Mouse (Mus musculus) liver, embryonic 16.5 days (tissue): ENCODE data around the gene Sync. TPM values are rescaled to one million over a fixed set of nuclear protein-coding genes. Genes with fewer than 3 reads are reported as not detected.

Experiments
- ATAC-seq: fragments of 200-750 bp; cut with Nextera tagmentation; 2 replicates; pipeline ENCODE4 v1.8.0; 2017; ENCODE audit warnings: low read depth, mild to moderate bottlenecking, moderate number of reproducible peaks, moderate library complexity
- H3K27ac ChIP-seq: fragments of 300-500 bp; sonication (generic); 2 replicates; pipeline ENCODE4 v1.5.1; 2014; ENCODE audit warnings: mild to moderate bottlenecking, low read length
- H3K27me3 ChIP-seq: fragments of 300-500 bp; sonication (generic); 2 replicates; pipeline ENCODE4 v1.6.1; 2014; ENCODE audit warnings: low read depth, low read length, mixed read lengths; ENCODE audit not compliant: control insufficient read depth, insufficient read depth
- H3K36me3 ChIP-seq: fragments of 300-500 bp; sonication (generic); 2 replicates; pipeline ENCODE4 v1.6.1; 2014; ENCODE audit warnings: mild to moderate bottlenecking; ENCODE audit not compliant: control insufficient read depth, insufficient read depth
- H3K4me1 ChIP-seq: fragments of 300-500 bp; sonication (generic); 2 replicates; pipeline ENCODE4 v1.6.1; 2014; ENCODE audit warnings: low read depth, low read length, mixed read lengths; ENCODE audit not compliant: control insufficient read depth
- H3K4me2 ChIP-seq: fragments of 300-500 bp; sonication (generic); 2 replicates; pipeline ENCODE4 v1.6.1; 2014; ENCODE audit warnings: low read depth, low read length, mixed read lengths
- H3K4me3 ChIP-seq: fragments of 300-500 bp; sonication (generic); 2 replicates; pipeline ENCODE4 v1.5.1; 2014; ENCODE audit warnings: low read depth, mild to moderate bottlenecking, low read length
- H3K9ac ChIP-seq: fragments of 300-500 bp; sonication (generic); 2 replicates; pipeline ENCODE4 v1.6.1; 2014; ENCODE audit warnings: low read depth, low read length
- H3K9me3 ChIP-seq: fragments of 300-500 bp; sonication (generic); replicated peaks from 2 replicates; pipeline ENCODE4 v1.6.1; 2016; ENCODE audit warnings: low read length; ENCODE audit not compliant: control insufficient read depth
- WGBS: fragments of 180-500 bp; shearing (Covaris S2); extraction: QIAGEN DNeasy Blood & Tissue Kit; methylation state at CpG from one replicate; pipeline ENCODE4 v1.1.7; 2014; ENCODE audit not compliant: insufficient replicate concordance; 5-methylcytosine and 5-hydroxymethylcytosine counted together
- polyA plus RNA-seq: library from polyadenylated mRNA; unstranded; fragments of >200 nt; fragmentation: Nextera tagmentation; extraction: Ambion mirVana; gene quantifications from 2 replicates; pipeline ENCODE4 v1.2.1, GENCODE M21; 2015

Sync gene
- polyA plus RNA-seq, 1 experiment from 2014 or later, result 0.33 TPM

DNA sequence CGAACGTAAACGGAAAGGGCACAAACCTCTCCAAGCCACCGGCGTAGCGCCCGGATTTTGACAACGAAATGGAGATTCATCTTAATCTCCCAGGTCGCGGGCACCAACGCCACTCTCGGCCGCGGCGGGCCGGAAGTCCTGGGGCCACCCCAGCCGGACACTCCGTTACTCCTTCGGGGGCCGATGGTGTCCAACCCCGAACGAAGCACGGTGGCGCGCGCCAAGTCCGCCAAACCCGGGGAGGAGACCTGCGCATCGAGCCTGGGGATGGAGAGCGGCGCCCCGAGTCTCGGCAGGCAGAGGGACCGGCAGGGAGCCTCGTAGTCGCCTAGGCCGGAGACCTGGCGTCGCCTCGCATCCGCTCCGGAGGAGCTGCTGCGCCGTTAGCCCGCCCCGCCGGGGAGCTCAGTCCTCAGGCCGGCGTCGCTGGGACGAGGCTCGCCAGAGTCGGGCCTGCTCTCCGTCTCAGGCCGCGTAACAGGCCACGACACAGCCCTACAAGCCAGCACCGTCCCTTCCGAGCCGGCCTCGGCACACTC lies 47.3 kb downstream of the Sync start:
- Histone ChIP-seq H3K4me2 (peak overlapping the region; percentile 95), H3K9ac (peak overlapping the region; percentile 95), H3K4me3 (peak overlapping the region; percentile 92), H3K4me1 (peaks cover 52% of the 10 kb centered on the region), H3K9me3 (no peaks in the 10 kb centered on the region), H3K36me3 (no peaks in the 10 kb centered on the region; the same call in 1 of the 2 replicates), H3K27ac (peak overlapping the region; percentile 93), H3K27me3 (no peaks in the 10 kb centered on the region)
- peak; percentile 45 for ATAC-seq
- WGBS, result under 1% methylated on average over 62 of the region's 62 CpGs

- Histone ChIP-seq H3K4me1 (peaks cover 58% of the 10 kb centered on the region), H3K4me3 (peak within 1 kb of the TSS; percentile 92), H3K9me3 (no peaks in the 10 kb centered on the region), H3K4me2 (peak within 1 kb of the TSS; percentile 95), H3K9ac (peak within 1 kb of the TSS; percentile 95), H3K27ac (peak within 1 kb of the TSS; percentile 99), H3K36me3 (no peaks in the 10 kb centered on the region; the same call in 1 of the 2 replicates), H3K27me3 (no peaks in the 10 kb centered on the region)
- ATAC-seq, result peak; percentile 88
- under 1% methylated on average over 73 of the region's 73 CpGs for WGBS
Observed at GRCm38 (mm10) chr4:129335216-129336074, 48.0 kb downstream of the Sync start, which contains the start of the genes Rbbp4 and Zbtb8os. Gene Rbbp4 (minus strand): TSS chr4:129335370. Gene Zbtb8os (plus strand): TSS chr4:129335695.

DNA sequence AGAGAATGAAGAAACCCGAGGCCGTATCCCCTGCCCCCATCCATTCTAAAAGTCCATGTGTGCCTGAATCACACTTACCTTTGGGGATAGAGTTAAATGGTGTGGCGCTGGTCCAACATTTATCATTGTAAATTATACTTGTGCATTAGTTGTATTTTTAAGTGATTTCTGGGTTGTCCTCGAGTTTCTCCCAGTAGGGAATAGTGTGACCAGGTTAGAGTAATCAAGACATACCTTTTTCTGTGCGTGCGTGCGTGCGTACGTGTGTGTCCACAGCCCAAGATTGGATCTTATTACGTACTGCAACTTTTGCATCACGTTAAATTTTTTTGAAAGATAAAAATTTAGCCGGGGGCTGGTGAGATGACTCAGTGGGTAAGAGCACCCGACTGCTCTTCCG lies 48.9 kb downstream of the Sync start:
- Histone ChIP-seq H3K36me3 (no peaks in the 10 kb centered on the region; the same call in 1 of the 2 replicates), H3K4me2 (peak overlapping the region; percentile 95), H3K9ac (peak overlapping the region; percentile 87), H3K4me3 (peak overlapping the region; percentile 92), H3K4me1 (peaks cover 59% of the 10 kb centered on the region), H3K9me3 (no peaks in the 10 kb centered on the region), H3K27me3 (no peaks in the 10 kb centered on the region), H3K27ac (peak overlapping the region; percentile 99)
- 41% methylated on average over 14 of the region's 14 CpGs for WGBS
- no peak for ATAC-seq

DNA sequence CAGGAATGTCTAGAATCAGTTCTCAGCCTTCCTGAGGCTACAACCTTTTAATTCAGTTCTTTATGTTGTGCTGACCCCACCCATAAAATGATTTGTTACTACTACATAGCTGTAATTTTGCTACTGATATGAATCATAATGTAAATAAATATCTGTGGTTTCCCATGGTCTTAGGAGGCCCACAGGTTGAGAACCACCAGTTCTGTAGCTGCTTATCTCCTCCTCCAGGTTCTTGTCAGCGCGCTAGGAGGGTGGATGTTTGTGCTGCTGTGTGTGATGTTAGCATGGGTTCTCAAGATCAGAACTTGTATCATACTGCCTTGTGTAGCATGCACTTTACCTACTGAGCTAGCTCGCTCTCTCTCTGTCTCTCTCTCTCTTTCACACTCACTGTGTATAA lies 52.3 kb downstream of the Sync start:
- Histone ChIP-seq H3K4me3 (no peak overlapping the region), H3K9ac (no peak overlapping the region)

DNA sequence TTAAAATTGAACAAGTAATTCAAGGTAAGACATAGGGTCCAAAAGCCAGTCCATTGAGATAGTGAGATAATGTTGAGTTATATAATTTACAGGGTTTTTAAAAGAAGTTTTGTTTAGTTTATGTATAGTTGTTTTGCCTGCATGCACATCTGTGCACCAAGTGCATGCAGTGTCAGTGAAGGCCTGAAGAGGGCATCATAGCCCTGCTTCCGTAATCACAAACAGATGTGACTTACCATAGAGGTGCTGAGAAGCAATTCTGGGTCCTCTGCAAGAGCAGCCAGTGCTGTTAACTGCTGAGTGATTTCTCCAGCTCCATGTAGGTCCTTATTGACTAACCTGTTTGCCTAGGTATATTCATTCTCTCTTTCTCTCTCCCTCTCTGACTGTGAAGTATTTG lies 54.5 kb downstream of the Sync start:
- Histone ChIP-seq H3K36me3 (peaks cover 13% of the 10 kb centered on the region), H3K27me3 (no peaks in the 10 kb centered on the region), H3K27ac (no peak overlapping the region), H3K9ac (no peak overlapping the region), H3K9me3 (0 out of 2 replicates have a peak, but pooled peaks cover 2% of the 10 kb centered on the region), H3K4me3 (no peak overlapping the region), H3K4me1 (peaks cover 34% of the 10 kb centered on the region), H3K4me2 (no peak overlapping the region)
- ATAC-seq, result no peak
- WGBS, result 92% methylated on average over 1 of the region's 1 CpGs

More for the DNA sequence above, 52.3 kb downstream of the Sync start:
- Histone ChIP-seq H3K4me2 (peak overlapping the region; percentile 12), H3K27me3 (no peaks in the 10 kb centered on the region), H3K4me1 (peaks cover 37% of the 10 kb centered on the region), H3K27ac (peak overlapping the region; percentile 80), H3K36me3 (peaks cover 13% of the 10 kb centered on the region), H3K9me3 (0 out of 2 replicates have a peak, but pooled peaks cover 2% of the 10 kb centered on the region)
- peak; percentile 63 for ATAC-seq
- WGBS, result 30% methylated on average over 3 of the region's 3 CpGs

- Histone ChIP-seq H3K9ac (no peak overlapping the region), H3K4me1 (peaks cover 26% of the 10 kb centered on the region), H3K4me2 (no peak overlapping the region), H3K27me3 (no peaks in the 10 kb centered on the region), H3K9me3 (0 out of 2 replicates have a peak, but pooled peaks cover 2% of the 10 kb centered on the region), H3K27ac (no peak overlapping the region), H3K4me3 (no peak overlapping the region), H3K36me3 (peaks cover 13% of the 10 kb centered on the region)
- WGBS, result 75% methylated on average over 2 of the region's 2 CpGs
- no peak for ATAC-seq
Observed at GRCm38 (mm10) chr4:129342705-129343104, 55.3 kb downstream of the Sync start.

GRCm38 (mm10) chr4:129346481-129347154 lies 59.2 kb downstream of the Sync start:
- Histone ChIP-seq H3K4me1 (no peaks in the 10 kb centered on the region), H3K9me3 (0 out of 2 replicates have a peak, but pooled peaks cover 2% of the 10 kb centered on the region), H3K9ac (no peak overlapping the region), H3K36me3 (peaks cover 14% of the 10 kb centered on the region), H3K27me3 (no peaks in the 10 kb centered on the region), H3K4me2 (no peak overlapping the region), H3K27ac (no peak overlapping the region), H3K4me3 (no peak overlapping the region)
- 77% methylated on average over 15 of the region's 15 CpGs for WGBS
- ATAC-seq, result no peak

DNA sequence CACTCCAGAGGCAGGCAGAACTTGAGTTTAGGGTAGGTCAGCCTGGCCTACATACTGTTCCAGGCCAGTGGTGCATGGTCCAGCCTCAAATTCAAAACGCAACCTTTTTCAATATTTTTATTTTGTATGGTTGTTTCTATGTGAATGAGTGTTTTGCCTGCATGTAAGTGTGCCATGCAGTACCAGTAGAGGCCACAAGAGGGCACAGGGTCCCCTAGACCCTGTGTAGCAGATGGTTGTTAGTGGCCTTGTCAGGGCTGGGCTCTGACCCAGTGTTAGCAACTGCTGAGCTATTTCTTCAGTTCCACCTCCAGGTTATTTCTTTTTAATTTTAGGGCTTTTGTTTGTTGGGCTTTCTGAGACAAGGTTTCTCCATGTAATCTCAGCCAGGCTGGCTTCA lies 63.2 kb downstream of the Sync start:
- Histone ChIP-seq H3K27ac (no peak overlapping the region), H3K4me3 (no peak overlapping the region), H3K9me3 (no peaks in the 10 kb centered on the region), H3K27me3 (no peaks in the 10 kb centered on the region), H3K36me3 (peaks cover 2% of the 10 kb centered on the region; the same call in 1 of the 2 replicates), H3K4me2 (no peak overlapping the region), H3K9ac (no peak overlapping the region), H3K4me1 (peaks cover 4% of the 10 kb centered on the region; the same call in 1 of the 2 replicates)
- peak; percentile 71 for ATAC-seq
- 3% methylated on average over 1 of the region's 1 CpGs for WGBS
